Mouse (Mus musculus) neural tube, embryonic 11.5 days (tissue): ENCODE measurements around the gene Olfr96. TPM values are rescaled to one million over a fixed set of nuclear protein-coding genes. Genes with fewer than 3 reads are reported as not detected.

Source experiments
- polyA plus RNA-seq: library from polyadenylated mRNA; unstranded; fragments of >200 nt; fragmentation: Nextera tagmentation; extraction: Ambion mirVana; gene quantifications from 2 replicates; pipeline ENCODE4 v1.2.1, GENCODE M21; 2014

The Olfr96 gene
- polyA plus RNA-seq, 1 experiment from 2014 or later: not detected

Other genes starting within 250 kb of the Olfr96 start
- gene 2410137M14Rik, start 238.9 kb upstream of the Olfr96 start, polyA plus RNA-seq: not detected in 2 replicates
- gene H2-M5, start 230.6 kb upstream of the Olfr96 start, polyA plus RNA-seq: 0.59 and 1.1 TPM in 2 replicates
- gene Zfp57, start 219.0 kb upstream of the Olfr96 start, polyA plus RNA-seq: 128 and 135 TPM in 2 replicates
- gene Mog, start 196.7 kb upstream of the Olfr96 start, polyA plus RNA-seq: 0.23 and 0.40 TPM in 2 replicates
- gene Gabbr1, start 174.2 kb upstream of the Olfr96 start, polyA plus RNA-seq: 21.3 and 22.7 TPM in 2 replicates
- gene Olfr90, start 131.6 kb upstream of the Olfr96 start, polyA plus RNA-seq: not detected in 2 replicates
- gene Olfr91, start 121.9 kb upstream of the Olfr96 start, polyA plus RNA-seq: not detected in 2 replicates
- gene Olfr92, start 100.1 kb upstream of the Olfr96 start, polyA plus RNA-seq: not detected in 2 replicates
- gene Olfr93, start 58.7 kb upstream of the Olfr96 start, polyA plus RNA-seq: not detected in 2 replicates
- gene Ubd, start 26.3 kb upstream of the Olfr96 start, polyA plus RNA-seq: not detected in 2 replicates
- gene Olfr94, start 19.2 kb upstream of the Olfr96 start, polyA plus RNA-seq: not detected in 2 replicates
- not detected in 2 replicates for gene Olfr95, start 7.0 kb upstream of the Olfr96 start, polyA plus RNA-seq
- not detected in 2 replicates for gene Olfr97, start 17.2 kb downstream of the Olfr96 start, polyA plus RNA-seq
- gene Olfr98, start 43.6 kb downstream of the Olfr96 start, polyA plus RNA-seq: not detected in 2 replicates
- 0.66 and 0.89 TPM in 2 replicates for gene H2-M3, start 50.1 kb downstream of the Olfr96 start, polyA plus RNA-seq
- gene Olfr99, start 63.3 kb downstream of the Olfr96 start, polyA plus RNA-seq: not detected in 2 replicates
- gene Olfr101, start 84.2 kb downstream of the Olfr96 start, polyA plus RNA-seq: not detected in 2 replicates
- not detected in 2 replicates for gene Olfr102, start 96.9 kb downstream of the Olfr96 start, polyA plus RNA-seq
- gene Olfr103, start 119.6 kb downstream of the Olfr96 start, polyA plus RNA-seq: not detected in 2 replicates
- gene Olfr104-ps, start 139.4 kb downstream of the Olfr96 start, polyA plus RNA-seq: not detected in 2 replicates
- gene Olfr105-ps, start 158.9 kb downstream of the Olfr96 start, polyA plus RNA-seq: not detected in 2 replicates
- not detected in 2 replicates for gene Olfr106-ps, start 170.2 kb downstream of the Olfr96 start, polyA plus RNA-seq
- gene Olfr107, start 179.1 kb downstream of the Olfr96 start, polyA plus RNA-seq: not detected in 2 replicates
- gene Olfr108, start 225.3 kb downstream of the Olfr96 start, polyA plus RNA-seq: not detected in 2 replicates
- gene Olfr109, start 238.8 kb downstream of the Olfr96 start, polyA plus RNA-seq: not detected in 2 replicates